Mouse (Mus musculus) heart, postnatal 0 days (tissue): ENCODE data around the gene Zbtb5.

Experiments used
- CTCF ChIP-seq: IDR thresholded peaks from 2 replicates; pipeline ENCODE4 v1.5.1; 2016; ENCODE audit warnings: antibody characterized with exemption, control low read depth, low read depth
- EP300 ChIP-seq: IDR thresholded peaks from 2 replicates; pipeline ENCODE4 v1.6.1; 2016; ENCODE audit warnings: antibody characterized with exemption, low read depth

- TF ChIP-seq CTCF (no peak), EP300 (no peak)
Measured at GRCm38 (mm10) chr4:44947464-44947863, 64.7 kb downstream of the Zbtb5 start.
